Mouse (Mus musculus) layer of hippocampus, postnatal 25 days (tissue): ENCODE measurements around the gene C1qtnf4. TPM values are rescaled to one million over a fixed set of nuclear protein-coding genes. Genes with fewer than 3 reads are reported as not detected.
A peak's percentile ranks its signal among the peaks of the same experiment; 100 is the strongest.

ENCODE experiments used
- DNase-seq, 2 experiments: peaks; one replicate each; pipeline ENCODE4 v3.0.0; 2022; ENCODE audit warnings: mixed read lengths in 2 of 2, low spot score in 1 of 2; ENCODE audit errors: extremely low spot score in 1 of 2
- total RNA-seq, 2 experiments: library from RNA; stranded (reverse); gene quantifications; 2 replicates each; pipeline ENCODE4 v1.2.3; 2021

C1qtnf4 gene
- total RNA-seq, result 100 to 1,000 TPM; 209 to 222 TPM

DNA sequence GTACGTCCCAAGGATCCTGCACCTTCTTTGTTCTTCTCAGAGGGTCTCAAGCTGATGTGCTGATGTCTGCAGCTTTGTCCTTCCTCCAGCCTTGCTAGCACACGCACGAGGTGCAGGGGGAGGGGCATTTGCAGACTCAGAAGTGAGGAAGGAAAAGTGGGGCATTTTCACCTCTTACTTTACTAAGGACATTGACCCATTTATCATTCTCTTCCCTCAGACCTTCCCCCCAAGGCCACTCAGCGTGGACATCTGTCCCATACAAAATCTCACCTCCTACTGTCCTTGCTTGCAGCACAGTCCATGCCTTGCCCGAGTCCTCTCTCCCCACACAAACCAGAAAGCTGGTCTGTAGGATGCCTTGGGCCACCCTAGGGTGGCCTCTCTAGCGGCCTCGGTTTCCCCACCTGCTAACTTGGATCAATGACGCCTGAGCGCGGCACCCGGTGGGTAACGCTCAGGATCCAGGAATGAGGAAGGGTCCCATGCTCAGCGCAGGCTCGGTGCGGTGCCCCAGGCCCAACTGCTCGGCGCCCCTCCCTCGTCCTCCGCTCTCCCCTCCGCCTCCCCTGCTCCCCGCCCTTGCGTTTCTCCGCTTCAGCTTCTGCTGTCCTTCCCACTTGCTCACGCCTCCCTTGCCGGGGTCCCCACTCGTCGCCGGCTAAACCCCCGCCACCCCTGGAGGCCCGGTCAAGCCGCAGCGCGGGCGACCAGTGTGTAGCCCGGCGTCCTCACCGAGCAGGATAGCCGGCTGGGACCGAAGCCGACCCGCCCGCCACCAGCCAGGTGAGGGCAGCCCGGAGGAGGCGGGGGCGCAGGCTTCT, at the start of gene C1qtnf4:
C1qtnf4 (plus strand) TSS at position 643 of the 824 bp plus-strand sequence.
- DNase-seq, result peak; percentile 44 to 60

DNA sequence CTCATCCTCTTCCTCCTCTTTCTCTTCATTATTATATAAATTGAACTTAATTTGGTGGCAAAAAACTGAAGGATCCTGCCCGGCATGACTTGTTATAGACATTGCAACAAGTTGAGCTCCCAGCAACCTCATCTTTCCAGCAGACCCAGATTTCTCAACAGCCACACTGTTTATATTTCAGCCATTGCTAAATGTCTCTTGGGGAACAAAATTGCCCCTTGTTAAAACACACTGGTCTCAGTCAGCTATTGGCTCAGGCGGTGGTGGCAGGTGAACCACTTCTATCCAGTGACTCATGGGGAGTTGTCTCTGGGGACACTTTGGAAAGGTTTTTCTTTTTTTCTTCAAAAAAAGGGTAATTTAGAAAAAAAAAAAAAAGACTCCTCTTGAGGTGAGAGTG, 47.0 kb upstream of the C1qtnf4 start:
- no peak for DNase-seq

DNA sequence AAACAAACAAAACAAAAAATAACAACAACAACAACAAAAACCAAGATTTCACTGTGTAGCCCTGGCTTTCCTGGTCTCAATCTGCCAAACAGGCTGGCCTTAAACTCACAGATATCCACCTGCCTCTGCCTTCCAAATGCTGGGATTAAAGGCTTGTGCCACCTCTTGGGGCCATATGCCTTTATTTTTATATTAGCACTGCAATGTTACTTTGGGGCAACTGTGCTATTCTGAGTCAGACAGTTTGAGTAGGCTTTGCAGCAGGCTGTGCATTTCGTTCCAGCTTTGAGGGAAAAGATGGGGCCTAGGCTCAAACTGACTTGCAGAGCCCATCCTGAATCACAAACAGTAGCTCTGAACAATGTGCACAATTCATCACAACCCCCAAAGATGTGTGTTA, 42.0 kb upstream of the C1qtnf4 start:
- DNase-seq, result peak in 1 of 2 experiments; percentile 26

DNA sequence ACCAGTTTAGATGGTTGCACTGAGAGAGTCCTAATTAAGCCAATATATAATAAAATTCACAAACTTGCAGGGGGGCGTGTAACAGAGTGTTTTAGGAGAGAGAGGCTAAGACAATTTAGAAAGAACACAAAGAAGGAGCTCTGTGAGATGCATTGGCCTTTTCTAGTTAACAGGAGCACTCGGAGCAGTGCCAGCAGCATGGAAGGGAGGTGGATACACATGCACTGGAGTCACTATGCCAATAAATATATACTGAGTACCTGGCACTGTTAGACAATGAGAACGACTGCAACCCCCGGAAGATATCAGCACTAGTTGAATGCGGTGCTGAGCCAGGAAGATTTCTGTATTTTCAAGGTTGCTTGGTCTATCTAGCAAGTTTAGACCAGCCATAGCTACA, 41.4 kb upstream of the C1qtnf4 start:
- DNase-seq, result no peak

DNA sequence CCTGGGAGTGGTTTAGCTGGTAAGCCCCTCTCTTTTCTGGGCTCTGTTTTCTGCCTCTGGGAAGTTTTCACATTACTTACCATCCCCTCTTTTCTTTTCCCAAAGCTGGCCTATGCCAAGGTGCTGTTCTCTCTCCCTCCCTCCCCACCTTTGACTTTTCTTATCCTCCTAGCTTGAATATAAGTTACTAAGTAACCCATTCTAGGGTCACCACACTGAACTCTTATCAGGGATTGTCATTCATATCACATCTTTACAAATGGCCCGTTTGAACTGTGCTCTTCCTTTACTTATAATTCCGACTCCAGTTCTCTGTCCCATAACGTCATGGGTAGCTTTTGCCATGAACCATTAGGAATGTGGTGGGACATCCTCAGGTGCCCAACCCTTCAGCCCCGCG, 40.4 kb upstream of the C1qtnf4 start:
- no peak for DNase-seq

DNA sequence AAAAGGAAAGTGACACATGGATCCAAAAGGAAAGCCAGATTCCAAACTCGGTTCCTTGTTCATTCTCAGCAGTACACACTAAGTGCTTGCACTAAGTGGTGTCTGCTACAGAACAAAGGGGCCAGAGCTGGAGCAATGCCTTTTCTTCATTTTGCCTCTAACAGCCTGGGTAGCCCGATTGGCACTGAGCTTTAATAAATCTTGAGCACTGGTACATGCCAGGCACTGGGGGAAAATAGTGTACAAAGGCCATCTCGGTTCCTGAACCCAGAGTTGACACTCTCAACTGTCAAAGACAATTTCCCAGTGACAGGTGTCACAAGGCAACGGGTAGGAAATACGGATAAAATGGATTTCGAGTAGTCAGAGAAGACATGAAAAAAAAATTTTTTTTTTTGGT, 39.5 kb upstream of the C1qtnf4 start:
- no peak for DNase-seq

DNA sequence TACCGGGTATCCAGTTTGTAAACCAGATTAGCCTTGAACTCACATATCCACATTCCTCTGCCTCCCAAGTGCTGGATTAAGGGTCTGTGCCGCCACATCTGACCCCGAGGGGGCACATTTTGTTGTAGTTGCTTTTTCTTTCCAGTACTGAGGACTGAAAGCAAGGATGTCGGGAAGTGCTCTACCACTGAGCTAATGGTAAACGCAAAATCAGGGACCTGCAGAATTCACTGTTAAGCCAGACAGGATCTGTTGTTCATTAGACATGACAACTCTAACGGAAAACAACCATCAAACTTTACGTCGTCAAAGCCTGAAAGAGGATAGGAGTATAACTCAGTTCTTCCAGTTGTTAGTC, 39.1 kb upstream of the C1qtnf4 start:
- DNase-seq, result no peak

DNA sequence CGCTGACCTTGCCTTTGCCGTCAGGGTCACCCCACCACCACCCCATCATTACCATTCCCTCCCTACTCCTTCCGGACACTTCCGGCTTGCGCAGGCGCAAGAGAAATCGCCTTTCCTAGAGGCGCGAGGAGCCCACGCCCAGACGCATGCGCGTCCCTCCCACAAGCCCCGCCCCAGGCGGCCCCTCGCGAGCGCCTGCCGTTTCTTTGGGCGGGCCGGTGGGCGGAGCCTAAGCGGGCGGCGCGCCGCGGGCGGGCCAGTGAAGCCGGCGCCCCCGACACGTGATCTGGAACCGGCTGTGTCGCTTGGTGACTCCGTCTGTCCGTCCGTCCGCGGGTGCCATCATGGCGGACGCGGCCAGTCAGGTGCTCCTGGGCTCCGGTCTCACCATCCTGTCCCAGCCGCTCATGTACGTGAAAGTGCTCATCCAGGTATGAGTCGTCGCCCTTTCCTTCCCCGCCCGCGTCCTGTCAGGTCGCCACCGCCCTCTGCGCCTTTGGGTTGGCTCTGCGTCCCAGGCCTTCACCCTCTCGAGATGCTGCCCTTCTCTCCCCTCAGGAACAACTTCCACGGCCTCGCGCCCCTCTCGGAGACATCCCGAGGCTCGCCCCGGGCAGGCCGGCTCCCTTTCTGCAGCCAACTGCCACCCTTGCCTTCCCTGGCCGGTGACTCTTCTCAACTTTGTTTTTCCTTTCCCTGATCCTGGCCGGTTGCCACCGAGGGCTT, 38.5 kb upstream of the C1qtnf4 start, which contains the start of gene Mtch2:
Mtch2 (plus strand) TSS at position 201 of the 726 bp plus-strand sequence.
- peak; percentile 90 to 95 for DNase-seq

DNA sequence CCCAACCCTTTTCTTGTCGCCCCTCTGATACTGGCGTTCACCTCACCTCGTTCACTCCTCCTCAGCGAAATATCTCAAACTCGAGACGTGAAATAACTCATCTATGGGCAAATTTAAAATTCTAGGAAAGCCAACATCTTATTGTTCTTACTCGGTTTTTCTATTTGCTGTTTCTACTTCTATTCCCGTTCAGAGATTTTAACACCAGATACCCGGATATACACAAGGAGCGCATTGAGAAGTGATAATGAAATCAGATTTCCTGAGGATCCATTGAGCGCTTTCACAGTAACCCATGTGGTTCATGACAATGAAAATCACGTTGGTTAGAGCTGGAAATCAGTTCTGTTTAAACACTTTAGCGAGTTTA, 38.0 kb upstream of the C1qtnf4 start:
- DNase-seq, result no peak

DNA sequence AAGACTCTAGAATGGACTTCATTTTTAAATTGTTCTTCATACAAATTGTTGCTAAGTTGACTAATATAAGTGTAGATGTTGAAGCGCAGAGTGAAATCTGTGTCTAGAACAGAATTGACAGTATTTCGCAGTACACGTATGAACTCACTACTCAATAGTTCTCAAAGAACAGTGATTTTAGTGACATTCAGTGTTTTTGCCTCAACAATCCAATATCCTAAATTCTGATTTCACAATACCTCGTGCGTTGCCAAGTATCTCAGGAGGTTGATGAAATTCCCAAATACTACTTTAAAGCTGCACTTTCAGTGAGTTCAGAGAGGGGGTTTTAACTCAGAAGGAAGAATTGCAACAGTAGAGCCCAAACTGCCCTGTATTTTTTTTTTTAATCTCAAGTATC, 37.3 kb upstream of the C1qtnf4 start:
- no peak for DNase-seq

DNA sequence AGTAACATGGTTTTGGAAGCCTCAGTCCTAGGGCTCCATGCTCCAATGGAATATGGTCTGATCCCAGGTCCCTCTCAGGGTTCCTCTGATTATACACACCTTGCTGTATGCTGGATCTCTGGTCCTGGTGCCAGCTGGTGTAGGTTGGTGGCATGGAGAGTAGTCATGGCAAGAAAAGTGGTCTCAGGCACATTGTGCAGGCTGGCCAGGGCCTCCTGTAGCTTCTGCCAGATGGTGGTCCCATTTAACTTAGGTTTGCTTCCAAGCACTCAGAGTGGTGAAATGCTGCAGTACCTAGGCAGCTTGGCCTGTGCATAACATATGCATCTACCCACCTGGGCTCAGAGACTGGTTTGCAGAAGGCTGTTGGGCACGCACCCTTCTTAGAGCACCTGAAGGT, 35.3 kb upstream of the C1qtnf4 start:
- DNase-seq, result no peak

DNA sequence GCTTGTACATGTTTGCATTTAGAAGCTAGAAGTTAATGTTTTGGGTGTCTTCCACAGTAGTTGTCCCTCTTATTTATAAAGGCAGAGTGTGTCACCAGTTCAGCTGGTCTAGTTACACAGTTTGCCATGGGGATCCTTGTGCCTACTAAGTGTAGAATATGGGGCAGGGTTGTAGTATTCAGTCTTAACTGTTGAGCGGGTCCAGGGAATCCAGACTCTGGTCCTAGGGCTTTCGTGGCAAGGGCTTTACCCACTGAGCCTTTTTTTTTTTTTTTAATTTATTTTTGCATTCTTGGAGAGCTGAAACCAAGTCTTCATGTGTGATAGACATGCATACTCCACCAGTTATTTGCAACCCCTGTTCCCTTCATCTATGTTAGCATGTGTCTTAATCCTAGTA, 24.2 kb upstream of the C1qtnf4 start:
- no peak for DNase-seq

DNA sequence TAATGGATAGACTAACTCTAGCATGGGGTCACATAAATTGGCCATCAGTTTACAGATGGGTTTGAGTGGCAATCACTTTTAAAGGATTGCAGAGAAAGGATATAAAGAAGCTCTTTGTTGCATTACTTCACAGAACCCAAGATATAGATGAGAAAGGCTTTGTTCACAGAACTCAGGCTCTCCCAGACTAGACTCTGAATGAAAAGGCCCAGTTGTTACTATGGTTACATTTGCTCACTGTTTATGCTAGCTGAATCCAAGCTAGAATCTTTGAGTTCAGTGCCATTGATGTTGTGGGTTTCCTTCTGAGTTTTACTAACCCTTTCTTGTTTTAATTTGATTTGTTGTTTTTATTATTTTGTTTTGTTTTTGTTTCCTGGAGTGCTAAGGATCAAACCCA, 21.5 kb upstream of the C1qtnf4 start:
- DNase-seq, result no peak

DNA sequence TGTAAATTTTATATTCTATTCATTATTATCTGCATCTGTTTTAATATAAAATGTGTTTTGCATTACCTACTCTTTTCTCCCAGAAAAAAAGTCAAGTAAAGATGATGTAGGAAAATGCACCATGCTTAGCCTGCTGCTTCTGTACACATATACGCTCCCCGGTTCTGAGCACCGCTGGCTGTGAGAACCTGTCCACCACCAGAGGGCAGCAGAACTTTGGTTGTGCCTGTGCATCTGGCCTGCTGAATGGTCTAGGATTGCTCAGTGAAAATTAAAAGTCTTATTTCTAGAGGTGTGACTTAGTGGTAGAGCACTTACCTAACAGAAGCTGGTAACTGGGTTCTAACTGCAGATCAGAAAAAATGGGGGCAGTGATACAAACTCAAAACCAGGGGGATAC, 19.1 kb upstream of the C1qtnf4 start:
- peak; percentile 79 to 95 for DNase-seq

DNA sequence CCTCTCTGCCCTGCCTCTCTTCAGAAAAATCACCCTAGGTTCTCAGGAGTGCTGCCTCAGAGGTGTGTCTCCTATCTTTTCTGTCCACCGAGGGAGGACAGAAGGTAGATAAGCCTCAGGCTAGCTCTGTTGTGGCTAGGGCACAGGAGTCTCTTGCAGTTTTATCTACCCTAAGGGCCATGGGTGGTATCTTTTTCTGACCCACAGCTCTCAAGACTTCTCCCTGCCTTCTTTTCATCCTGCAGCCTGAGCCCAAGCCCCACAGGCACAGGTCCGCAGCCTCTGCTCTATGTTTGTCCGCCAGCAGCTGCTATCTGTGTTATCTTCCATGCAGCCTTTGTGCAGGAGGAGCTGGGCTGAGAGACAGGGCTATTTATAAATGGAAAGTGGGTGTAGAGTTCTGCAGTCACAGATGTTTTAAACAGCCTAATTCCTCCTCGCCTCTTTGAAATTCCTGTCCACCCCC, 15.5 kb upstream of the C1qtnf4 start:
- DNase-seq, result no peak

DNA sequence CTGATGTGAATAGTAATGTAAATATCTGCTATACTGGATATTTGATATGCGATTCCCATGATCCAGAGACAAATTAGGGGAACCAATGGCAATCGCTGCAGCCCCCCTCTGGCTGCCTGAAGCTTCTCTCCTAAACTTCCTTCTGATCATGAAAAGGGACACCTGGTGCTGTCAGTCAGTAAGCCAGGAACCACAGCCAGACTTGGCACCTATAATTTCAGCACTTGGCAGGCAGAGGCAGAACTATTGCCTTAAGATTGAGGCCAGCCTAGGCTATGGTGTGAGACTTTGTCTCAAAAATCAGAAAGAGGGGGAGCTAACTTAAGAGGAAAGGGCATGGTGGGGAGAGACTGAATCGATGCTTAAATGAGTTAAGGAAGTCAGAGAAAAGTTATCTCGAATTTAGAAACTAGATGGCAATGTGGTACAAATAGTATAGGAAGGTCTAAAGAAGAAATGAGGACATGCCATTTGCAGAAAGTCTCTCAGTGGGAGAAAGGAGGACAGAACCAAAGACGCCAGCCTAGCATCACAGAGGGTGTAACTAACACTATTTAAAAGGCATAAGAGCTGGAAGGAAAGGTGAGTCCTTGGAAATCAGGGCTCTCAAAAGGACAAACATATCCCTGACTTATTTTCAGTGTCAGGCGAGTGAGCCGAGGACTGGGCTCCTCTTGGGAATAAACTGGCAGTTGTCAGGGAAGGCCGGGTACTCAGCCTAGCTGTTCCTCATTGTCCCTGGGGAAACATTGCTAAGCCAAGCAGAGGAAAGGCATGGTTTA, 14.3 kb upstream of the C1qtnf4 start:
- DNase-seq, result no peak

DNA sequence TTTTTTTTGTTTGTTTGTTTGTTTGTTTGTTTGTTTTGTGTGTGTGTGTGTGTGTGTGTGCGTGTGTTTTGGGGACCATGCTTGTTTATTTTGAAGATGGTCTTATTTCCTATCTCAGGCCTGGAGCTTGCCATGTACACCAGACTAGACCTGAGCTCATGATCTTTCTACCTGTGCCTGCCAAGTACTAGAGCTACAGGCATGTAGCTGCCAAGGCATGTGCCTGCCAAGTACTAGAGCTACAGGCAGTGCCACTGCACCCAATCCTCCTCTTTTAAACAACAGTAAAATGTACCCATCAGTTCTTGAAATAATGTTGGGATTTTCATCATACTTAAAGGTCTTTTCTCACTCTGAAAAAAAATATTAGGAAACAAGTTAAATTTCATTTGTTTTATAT, 11.6 kb upstream of the C1qtnf4 start:
- no peak for DNase-seq

DNA sequence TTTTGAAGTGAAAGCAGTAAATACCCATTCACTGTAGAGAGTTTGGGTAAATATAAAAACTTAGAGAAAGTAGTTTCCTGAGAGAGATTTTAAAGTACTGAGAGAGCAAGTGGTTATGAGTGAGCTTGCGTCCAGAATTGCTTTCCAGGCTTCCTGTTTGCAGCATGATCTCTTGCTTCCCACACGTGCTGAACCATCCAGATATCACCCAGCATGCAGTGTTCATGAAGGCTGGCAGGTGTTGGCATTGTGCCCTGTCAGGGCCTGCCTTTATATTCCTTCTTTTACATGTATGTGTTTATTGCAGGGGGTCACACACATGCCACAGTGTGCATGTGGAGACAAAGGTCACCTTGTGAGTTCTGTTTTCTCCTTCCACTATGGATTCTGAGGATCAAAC, 10.4 kb upstream of the C1qtnf4 start:
- no peak for DNase-seq

DNA sequence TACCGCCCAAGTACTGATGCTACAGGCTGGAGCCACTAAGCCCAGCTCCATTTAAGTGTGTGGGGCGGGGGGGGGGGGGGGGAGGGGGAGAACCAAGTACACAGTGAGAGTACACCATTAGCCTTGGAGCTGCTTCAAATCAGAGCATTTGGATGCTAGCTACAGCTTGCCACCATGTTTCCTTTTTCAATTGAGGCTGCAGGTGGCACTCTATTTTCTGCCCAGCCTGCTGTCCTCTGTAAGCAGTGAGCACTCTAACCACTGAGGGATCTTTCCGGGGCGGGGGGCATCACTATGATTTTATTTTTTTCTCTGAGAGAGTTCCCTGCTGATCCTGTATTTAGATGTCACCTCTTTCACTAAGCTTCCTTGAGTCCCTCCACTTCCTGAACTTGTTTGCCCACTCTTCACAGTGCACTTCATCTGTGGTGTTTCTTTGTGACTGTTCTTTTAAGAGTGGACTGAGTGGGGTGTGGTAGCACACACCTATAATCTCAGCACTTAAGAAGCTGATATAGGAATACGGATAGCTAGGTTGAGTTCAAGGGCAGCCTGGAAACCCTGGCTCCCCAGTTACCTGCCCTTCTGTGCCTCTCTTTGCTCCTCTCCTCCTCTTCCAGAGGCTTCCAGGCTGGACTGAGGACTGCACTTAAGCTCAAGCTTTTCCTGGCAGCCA, 7.9 kb upstream of the C1qtnf4 start:
- no peak for DNase-seq

DNA sequence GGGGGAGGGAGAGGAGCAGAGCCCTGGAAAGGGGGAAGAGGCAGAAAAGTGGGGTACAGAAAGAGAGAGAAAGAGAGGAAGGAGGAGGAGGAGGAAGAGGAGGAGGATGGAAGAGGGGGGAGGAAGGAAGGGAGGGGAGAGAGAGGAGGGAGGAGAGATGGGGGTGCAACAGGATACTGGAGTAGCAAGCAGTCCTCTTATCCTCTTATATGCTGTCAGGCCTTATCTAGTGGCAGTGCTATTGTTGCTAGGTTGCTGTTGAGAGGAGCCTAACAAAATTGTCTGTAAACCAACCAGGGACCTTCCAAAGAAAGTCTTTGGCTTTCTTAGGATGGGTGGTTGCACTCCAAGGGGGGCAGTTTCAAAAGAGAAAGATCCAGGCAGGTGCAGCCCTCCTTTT, 6.2 kb upstream of the C1qtnf4 start:
- DNase-seq, result no peak
